Mouse (Mus musculus) lung, postnatal 0 days (tissue): ENCODE measurements around the gene Olfr159. TPM values are rescaled to one million over a fixed set of nuclear protein-coding genes. Genes with fewer than 3 reads are reported as not detected.
A peak's percentile ranks its signal among the peaks of the same experiment; 100 is the strongest.

ENCODE experiments used
- ATAC-seq: fragments of 200-750 bp; cut with Nextera tagmentation; 2 replicates; pipeline ENCODE4 v1.8.0; 2017; ENCODE audit warnings: moderate library complexity
- DNase-seq: peaks from one replicate; pipeline ENCODE4 v3.0.0-alpha.2; 2016; ENCODE audit warnings: low spot score
- H3K27ac ChIP-seq: fragments of 300-500 bp; sonication (generic); 2 replicates; pipeline ENCODE4 v1.5.1; 2014; ENCODE audit warnings: antibody characterized with exemption, mild to moderate bottlenecking, low read length, mixed read lengths
- H3K27me3 ChIP-seq: fragments of 300-500 bp; sonication (generic); replicated peaks from 2 replicates; pipeline ENCODE4 v1.6.1; 2014; ENCODE audit warnings: low read length, mixed read lengths; ENCODE audit not compliant: insufficient read depth
- H3K36me3 ChIP-seq: fragments of 300-500 bp; sonication (generic); 2 replicates; pipeline ENCODE4 v1.6.1; 2014; ENCODE audit warnings: low read length, mixed read lengths; ENCODE audit not compliant: insufficient read depth
- H3K4me1 ChIP-seq: fragments of 300-500 bp; sonication (generic); 2 replicates; pipeline ENCODE4 v1.6.1; 2014; ENCODE audit warnings: antibody characterized with exemption, low read depth, low read length, mixed read lengths; ENCODE audit not compliant: insufficient read depth
- H3K4me2 ChIP-seq: fragments of 300-500 bp; sonication (generic); replicated peaks from 2 replicates; pipeline ENCODE4 v1.6.1; 2014; ENCODE audit warnings: low read depth, mild to moderate bottlenecking, low read length, moderate library complexity, mixed read lengths
- H3K4me3 ChIP-seq: fragments of 300-500 bp; sonication (generic); 2 replicates; pipeline ENCODE4 v1.5.1; 2014; ENCODE audit warnings: low read depth, low read length
- H3K9ac ChIP-seq: fragments of 300-500 bp; sonication (generic); replicated peaks from 2 replicates; pipeline ENCODE4 v1.6.1; 2014; ENCODE audit warnings: low read depth, mild to moderate bottlenecking
- H3K9me3 ChIP-seq: fragments of 300-500 bp; sonication (generic); 2 replicates; pipeline ENCODE4 v1.6.1; 2016; ENCODE audit warnings: low read length, mixed read lengths
- CTCF ChIP-seq: IDR thresholded peaks from 2 replicates; pipeline ENCODE4 v1.5.1; 2016; ENCODE audit warnings: antibody characterized with exemption, mild to moderate bottlenecking
- EP300 ChIP-seq: IDR thresholded peaks from 2 replicates; pipeline ENCODE4 v1.6.1; 2016; ENCODE audit warnings: antibody characterized with exemption, mild to moderate bottlenecking, control low read depth
- WGBS: fragments of 180-500 bp; shearing (Covaris S2); extraction: QIAGEN DNeasy Blood & Tissue Kit; methylation state at CpG from one replicate; pipeline ENCODE4 v1.1.7; 2014; 5-methylcytosine and 5-hydroxymethylcytosine counted together
- polyA plus RNA-seq: library from polyadenylated mRNA; unstranded; fragments of >200 nt; fragmentation: Nextera tagmentation; extraction: Ambion mirVana; gene quantifications from 2 replicates; pipeline ENCODE4 v1.2.1, GENCODE M21; 2015

Gene Olfr159
- polyA plus RNA-seq, 1 experiment from 2014 or later: not detected

DNA sequence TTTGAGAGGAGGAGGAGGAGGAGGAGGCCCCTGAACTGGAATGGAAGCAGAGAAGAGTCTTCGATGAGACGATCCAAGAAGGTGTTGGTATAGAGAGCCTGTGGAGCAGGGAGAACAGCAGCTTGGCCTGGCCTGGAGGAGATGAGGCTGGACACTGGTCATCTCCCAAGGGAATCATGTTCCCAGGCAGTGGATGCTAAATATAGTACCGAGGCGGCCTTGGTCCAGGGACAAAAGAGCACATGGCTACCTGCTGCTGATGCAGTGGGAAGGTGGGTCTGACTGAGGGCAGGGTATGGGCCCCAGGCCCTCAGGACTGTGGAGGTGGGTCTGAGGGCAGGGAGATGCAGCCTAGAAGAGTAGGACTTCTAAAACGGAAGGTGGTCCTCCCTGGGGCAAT is 37.6 kb downstream of the Olfr159 start:
- H3K9ac ChIP-seq: no peak overlapping the region
- H3K4me2 ChIP-seq: peak overlapping the region; percentile 8; the same call in 1 of the 2 replicates
- TF ChIP-seq EP300 (no peak), CTCF (no peak)
- H3K27ac ChIP-seq: 0 out of 2 replicates have a peak overlapping the region, but pooled peaks have one; percentile 2
- H3K4me3 ChIP-seq: no peak overlapping the region
- H3K27me3 ChIP-seq: no peaks in the 10 kb centered on the region
- no peaks in the 10 kb centered on the region for H3K9me3 ChIP-seq
- ATAC-seq (no peak), DNase-seq (no peak)
- peaks cover 20% of the 10 kb centered on the region; the same call in 1 of the 2 replicates for H3K4me1 ChIP-seq
- no peaks in the 10 kb centered on the region for H3K36me3 ChIP-seq
- WGBS: 67% methylated on average over 5 of the region's 5 CpGs

GRCm38 (mm10) chr4:43732171-43732570 is 38.6 kb downstream of the Olfr159 start:
- 0% methylated on average over 1 of the region's 1 CpGs for WGBS

DNA sequence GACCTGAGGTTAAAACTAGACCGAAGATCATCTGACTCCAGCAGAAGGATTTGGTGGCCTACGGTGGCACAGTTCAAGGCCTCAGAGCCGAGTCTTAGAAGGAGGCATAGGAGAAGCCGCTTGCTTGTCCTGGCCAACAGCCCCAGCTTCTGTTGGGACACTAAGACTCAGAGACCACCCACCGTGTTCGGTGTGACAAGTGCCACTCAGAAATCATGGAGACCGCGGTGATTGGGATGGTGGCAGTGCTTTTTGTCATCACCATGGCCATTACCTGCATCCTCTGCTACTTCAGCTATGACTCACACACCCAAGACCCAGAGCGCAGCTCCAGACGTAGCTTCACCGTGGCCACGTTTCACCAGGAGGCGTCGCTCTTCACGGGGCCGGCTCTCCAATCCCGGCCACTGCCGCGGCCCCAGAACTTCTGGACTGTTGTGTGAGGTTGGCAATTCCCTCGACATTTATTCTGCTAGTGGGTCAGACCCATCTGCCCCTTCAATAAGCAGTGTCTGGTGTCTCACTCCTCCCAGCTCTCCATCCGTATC is 40.0 kb downstream of the Olfr159 start:
- H3K9me3 ChIP-seq: no peaks in the 10 kb centered on the region

More at GRCm38 (mm10) chr4:43732171-43732570, 38.6 kb downstream of the Olfr159 start:
- Histone ChIP-seq H3K27me3 (no peaks in the 10 kb centered on the region), H3K36me3 (no peaks in the 10 kb centered on the region), H3K4me1 (peaks cover 29% of the 10 kb centered on the region; the same call in 1 of the 2 replicates), H3K9ac (peak overlapping the region; percentile 23; the same call in 1 of the 2 replicates), H3K9me3 (no peaks in the 10 kb centered on the region), H3K27ac (peak overlapping the region; percentile 47; the same call in 1 of the 2 replicates), H3K4me2 (peak overlapping the region; percentile 32), H3K4me3 (no peak overlapping the region)
- no peak for ATAC-seq
- no peak for DNase-seq
- no peak for TF ChIP-seq EP300
- TF ChIP-seq CTCF: no peak

GRCm38 (mm10) chr4:43729794-43730550 is 40.8 kb downstream of the Olfr159 start, which contains the start of gene Spaar:
Spaar (plus strand) TSS chr4:43730034.
- WGBS: 25% methylated on average over 14 of the region's 14 CpGs
- H3K4me1 ChIP-seq: peaks cover 29% of the 10 kb centered on the region; the same call in 1 of the 2 replicates
- ATAC-seq (peak; percentile 70), DNase-seq (peak; percentile 93)
- no peaks in the 10 kb centered on the region for H3K36me3 ChIP-seq
- no peaks in the 10 kb centered on the region for H3K27me3 ChIP-seq
- peak; percentile 72; the same call in 1 of the 2 replicates for TF ChIP-seq EP300
- TF ChIP-seq CTCF: no peak
- H3K9me3 ChIP-seq: no peaks in the 10 kb centered on the region
- H3K4me2 ChIP-seq: peak within 1 kb of the TSS; percentile 34
- H3K9ac ChIP-seq: 0 out of 2 replicates have a peak within 1 kb of the TSS, but pooled peaks have one; percentile 12
- no peak within 1 kb of the TSS for H3K4me3 ChIP-seq
- H3K27ac ChIP-seq: peak within 1 kb of the TSS; percentile 97

More for the DNA sequence above, 40.0 kb downstream of the Olfr159 start:
- H3K9ac ChIP-seq: peak overlapping the region; percentile 32
- 64% methylated on average over 21 of the region's 21 CpGs for WGBS
- H3K27me3 ChIP-seq: no peaks in the 10 kb centered on the region
- H3K4me1 ChIP-seq: peaks cover 29% of the 10 kb centered on the region; the same call in 1 of the 2 replicates
- H3K4me3 ChIP-seq: no peak overlapping the region
- TF ChIP-seq CTCF (peak; percentile 63), EP300 (no peak)
- DNase-seq (peak; percentile 74), ATAC-seq (peak; percentile 13; the same call in 1 of the 2 replicates)
- H3K27ac ChIP-seq: peak overlapping the region; percentile 97
- H3K36me3 ChIP-seq: no peaks in the 10 kb centered on the region
- H3K4me2 ChIP-seq: peak overlapping the region; percentile 34

GRCm38 (mm10) chr4:43729126-43729525 is 41.7 kb downstream of the Olfr159 start:
- Histone ChIP-seq H3K4me1 (peaks cover 29% of the 10 kb centered on the region; the same call in 1 of the 2 replicates), H3K27me3 (no peaks in the 10 kb centered on the region), H3K4me3 (no peak overlapping the region), H3K9ac (0 out of 2 replicates have a peak overlapping the region, but pooled peaks have one; percentile 1), H3K36me3 (no peaks in the 10 kb centered on the region), H3K9me3 (no peaks in the 10 kb centered on the region), H3K4me2 (no peak overlapping the region), H3K27ac (peak overlapping the region; percentile 97)
- TF ChIP-seq EP300: no peak
- no peak for TF ChIP-seq CTCF
- WGBS: 23% methylated on average over 3 of the region's 3 CpGs
- no peak for DNase-seq
- ATAC-seq: no peak

DNA sequence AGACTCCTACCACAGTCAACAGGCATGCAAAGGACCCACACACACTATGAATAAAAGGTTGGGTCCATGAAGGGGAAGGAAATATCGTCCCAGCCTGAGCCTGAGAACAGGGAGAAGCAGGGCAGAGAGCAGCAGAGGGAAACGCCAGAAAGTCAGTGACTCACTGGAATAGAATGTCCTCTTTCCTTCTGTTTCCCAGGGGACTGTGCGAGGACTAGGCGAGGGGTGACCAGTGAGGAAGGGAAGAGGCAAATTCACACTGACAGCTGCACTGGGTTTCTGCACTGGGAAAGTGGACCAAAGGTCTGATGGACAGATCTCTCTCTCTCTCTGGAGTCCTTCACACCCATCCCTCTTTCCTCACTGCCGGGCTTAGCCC is 42.2 kb downstream of the Olfr159 start:
- H3K4me3 ChIP-seq: no peak overlapping the region
- H3K4me1 ChIP-seq: peaks cover 29% of the 10 kb centered on the region; the same call in 1 of the 2 replicates
- ATAC-seq: peak; percentile 74
- peak overlapping the region; percentile 97 for H3K27ac ChIP-seq
- WGBS: 3% methylated on average over 5 of the region's 5 CpGs
- peak; percentile 97 for DNase-seq
- TF ChIP-seq EP300: peak; percentile 97
- no peak for TF ChIP-seq CTCF
- H3K36me3 ChIP-seq: no peaks in the 10 kb centered on the region
- no peak overlapping the region for H3K9ac ChIP-seq
- H3K9me3 ChIP-seq: no peaks in the 10 kb centered on the region
- H3K4me2 ChIP-seq: no peak overlapping the region
- H3K27me3 ChIP-seq: no peaks in the 10 kb centered on the region
